Mouse (Mus musculus) granulocyte monocyte progenitor cell, adult 5-6 weeks (primary cell): ENCODE results near the gene Gm14401. TPM values are rescaled to one million over a fixed set of nuclear protein-coding genes. Genes with fewer than 3 reads are reported as not detected.
"Not testable (repeated sequence)": the region's sequence is repeated elsewhere in the genome, so short reads cannot be mapped to it uniquely, and the experiment has no call there.

Experiments used
- ATAC-seq: replicated peaks from 2 replicates; pipeline ENCODE4 v1.8.0; 2016; ENCODE audit warnings: mild to moderate bottlenecking, moderate TSS enrichment, inconsistent platforms; ENCODE audit not compliant: poor library complexity, severe bottlenecking
- total RNA-seq, 2 experiments: library from RNA; stranded (forward) in 1 of 2; stranded (reverse) in 1 of 2; fragments of 200-712, 200-1000 nt in 1 of 2; fragments of >200 nt in 1 of 2; fragmentation: Nextera tagmentation in 1 of 2; gene quantifications; 2 replicates each; pipeline ENCODE4 v1.2.3; 2014 to 2017

The Gm14401 gene
- total RNA-seq (2014; fragmentation: Nextera tagmentation): 4.2 and 9.1 TPM in 2 replicates
- total RNA-seq (2017): not detected in 2 replicates

- ATAC-seq: not testable (repeated sequence)
Observed at GRCm38 (mm10) chr2:177073432-177074423, at the start of gene Gm14401. Gm14401 (plus strand) TSS chr2:177074320.

- not testable (repeated sequence) for ATAC-seq
Observed at GRCm38 (mm10) chr2:177072807-177073206, 1.3 kb upstream of the Gm14401 start.

GRCm38 (mm10) chr2:177075015-177075414, 895 bp downstream of the Gm14401 start:
- not testable (repeated sequence) for ATAC-seq

- ATAC-seq: not testable (repeated sequence)
Observed at GRCm38 (mm10) chr2:177079866-177080265, 5.7 kb downstream of the Gm14401 start.

- not testable (repeated sequence) for ATAC-seq
Observed at GRCm38 (mm10) chr2:177109086-177109485, 35.0 kb downstream of the Gm14401 start.

GRCm38 (mm10) chr2:177129097-177129496, 55.0 kb downstream of the Gm14401 start:
- not testable (repeated sequence) for ATAC-seq

Other genes starting within 250 kb of the Gm14401 start
- gene Gm14408, start 243.2 kb upstream of the Gm14401 start, total RNA-seq (2014; fragmentation: Nextera tagmentation): not detected in 2 replicates
- gene Gm14408, start 243.2 kb upstream of the Gm14401 start, total RNA-seq (2017): not detected in 2 replicates
- 12.4 and 16.3 TPM in 2 replicates for gene Gm14296, start 146.5 kb upstream of the Gm14401 start, total RNA-seq (2014; fragmentation: Nextera tagmentation)
- gene Gm14296, start 146.5 kb upstream of the Gm14401 start, total RNA-seq (2017): 2.1 and 4.0 TPM in 2 replicates
- gene Gm14419, start 73.4 kb upstream of the Gm14401 start, total RNA-seq (2014; fragmentation: Nextera tagmentation): 0.56 TPM in 1 of 2 replicates, not detected in the other
- gene Gm14419, start 73.4 kb upstream of the Gm14401 start, total RNA-seq (2017): 5.2 and 17.9 TPM in 2 replicates
- 23.6 and 32.8 TPM in 2 replicates for gene Gm14410, start 132.1 kb downstream of the Gm14401 start, total RNA-seq (2014; fragmentation: Nextera tagmentation)
- gene Gm14410, start 132.1 kb downstream of the Gm14401 start, total RNA-seq (2017): 22.1 and 34.2 TPM in 2 replicates
- gene Gm14409, start 192.7 kb downstream of the Gm14401 start, total RNA-seq (2014; fragmentation: Nextera tagmentation): not detected in 2 replicates
- gene Gm14409, start 192.7 kb downstream of the Gm14401 start, total RNA-seq (2017): not detected in 2 replicates
- gene Gm14412, start 250.0 kb downstream of the Gm14401 start, total RNA-seq (2014; fragmentation: Nextera tagmentation): 0.45 TPM in 1 of 2 replicates, not detected in the other
- 0.10 and 0.22 TPM in 2 replicates for gene Gm14412, start 250.0 kb downstream of the Gm14401 start, total RNA-seq (2017)